Mouse (Mus musculus) forebrain, embryonic 15.5 days (tissue): Measurements from ENCODE around the gene Pdap1. TPM values are rescaled to one million over a fixed set of nuclear protein-coding genes. Genes with fewer than 3 reads are reported as not detected.
"Not testable (repeated sequence)": the region's sequence is repeated elsewhere in the genome, so short reads cannot be mapped to it uniquely, and the experiment has no call there.

Experiments
- ATAC-seq: fragments of 200-750 bp; cut with Nextera tagmentation; replicated peaks from 2 replicates; pipeline ENCODE4 v1.8.0; 2017; ENCODE audit warnings: mild to moderate bottlenecking, moderate TSS enrichment, moderate library complexity
- H3K27ac ChIP-seq: fragments of 300-500 bp; sonication (generic); replicated peaks from 2 replicates; pipeline ENCODE4 v1.5.1; 2015; ENCODE audit warnings: mild to moderate bottlenecking, inconsistent platforms
- H3K27me3 ChIP-seq: fragments of 300-500 bp; sonication (generic); 2 replicates; pipeline ENCODE4 v1.6.1; 2015; ENCODE audit warnings: inconsistent platforms
- H3K36me3 ChIP-seq: fragments of 300-500 bp; sonication (generic); 2 replicates; pipeline ENCODE4 v1.6.1; 2015; ENCODE audit warnings: mild to moderate bottlenecking, inconsistent platforms
- H3K4me1 ChIP-seq: fragments of 300-500 bp; sonication (generic); 2 replicates; pipeline ENCODE4 v1.6.1; 2015; ENCODE audit warnings: inconsistent platforms
- H3K4me2 ChIP-seq: fragments of 300-500 bp; sonication (generic); replicated peaks from 2 replicates; pipeline ENCODE4 v1.6.1; 2015; ENCODE audit warnings: mild to moderate bottlenecking, inconsistent platforms
- H3K4me3 ChIP-seq: fragments of 300-500 bp; sonication (generic); 2 replicates; pipeline ENCODE4 v1.5.1; 2015; ENCODE audit warnings: mild to moderate bottlenecking, inconsistent platforms
- H3K9ac ChIP-seq: fragments of 300-500 bp; sonication (generic); replicated peaks from 2 replicates; pipeline ENCODE4 v1.6.1; 2015; ENCODE audit warnings: mild to moderate bottlenecking, inconsistent platforms
- H3K9me3 ChIP-seq: fragments of 300-500 bp; sonication (generic); 2 replicates; pipeline ENCODE4 v1.6.1; 2016; ENCODE audit warnings: inconsistent platforms
- WGBS: fragments of 180-500 bp; shearing (Covaris S2); methylation state at CpG from one replicate; pipeline ENCODE4 v1.1.7; 2015; ENCODE audit warnings: mixed read lengths; 5-methylcytosine and 5-hydroxymethylcytosine counted together
- polyA plus RNA-seq: library from polyadenylated mRNA; unstranded; fragments of >200 nt; fragmentation: Nextera tagmentation; extraction: Ambion mirVana; gene quantifications from 2 replicates; pipeline ENCODE4 v1.2.1, GENCODE M21; 2015

The Pdap1 gene
- polyA plus RNA-seq, 1 experiment from 2014 or later: 110 TPM

DNA sequence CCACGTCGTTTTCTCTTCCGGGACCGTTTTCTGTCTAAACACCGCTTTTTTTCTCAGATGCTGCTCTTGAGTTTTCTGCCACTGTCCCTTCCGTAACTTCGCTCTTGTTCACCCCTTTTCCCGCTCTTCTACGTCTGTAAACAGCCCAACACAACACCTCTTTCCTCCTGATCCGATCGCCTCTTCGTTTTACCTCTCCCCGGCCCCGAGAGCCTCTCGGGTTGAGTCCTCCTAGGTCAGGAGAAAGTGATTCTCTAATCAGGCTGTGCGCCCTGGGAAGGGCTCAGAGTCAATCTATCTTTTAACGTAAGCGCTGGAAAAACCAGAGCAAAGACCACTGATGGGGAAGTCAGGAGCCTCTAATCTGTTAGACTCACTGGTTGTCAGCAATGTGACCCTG, 573 bp upstream of the Pdap1 start:
- H3K4me2 ChIP-seq: peak overlapping the region; percentile 75
- WGBS: under 1% methylated on average over 18 of the region's 18 CpGs
- no peaks in the 10 kb centered on the region for H3K9me3 ChIP-seq
- H3K27me3 ChIP-seq: no peaks in the 10 kb centered on the region
- H3K4me1 ChIP-seq: peaks cover 28% of the 10 kb centered on the region
- peak overlapping the region; percentile 94 for H3K27ac ChIP-seq
- ATAC-seq: no peak
- H3K4me3 ChIP-seq: peak overlapping the region; percentile 81
- H3K9ac ChIP-seq: peak overlapping the region; percentile 76
- peaks cover 48% of the 10 kb centered on the region for H3K36me3 ChIP-seq

DNA sequence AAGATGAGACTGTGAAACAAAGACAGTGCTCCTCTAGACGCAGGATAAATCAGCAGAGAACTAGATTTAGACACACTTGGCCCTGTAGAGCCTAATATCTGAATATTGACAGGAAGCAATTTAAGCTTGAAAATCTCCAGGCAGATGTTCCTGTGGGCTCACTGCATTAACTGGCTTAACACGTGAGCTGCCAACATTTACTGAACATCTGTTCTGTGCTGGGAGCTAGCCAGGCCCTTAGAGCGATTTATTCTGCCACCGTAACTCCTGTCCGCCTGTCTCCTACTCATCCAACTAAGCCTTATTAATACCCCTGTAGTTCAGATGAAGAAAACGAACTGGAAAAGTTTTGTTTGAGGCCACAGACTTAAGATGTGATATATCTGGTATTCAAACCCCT, 1.2 kb downstream of the Pdap1 start:
- H3K9me3 ChIP-seq: no peaks in the 10 kb centered on the region
- peak overlapping the region; percentile 76 for H3K9ac ChIP-seq
- H3K27ac ChIP-seq: no peak overlapping the region
- peak overlapping the region; percentile 81 for H3K4me3 ChIP-seq
- H3K27me3 ChIP-seq: no peaks in the 10 kb centered on the region
- peaks cover 47% of the 10 kb centered on the region for H3K36me3 ChIP-seq
- peaks cover 28% of the 10 kb centered on the region for H3K4me1 ChIP-seq
- ATAC-seq: no peak
- peak overlapping the region; percentile 75 for H3K4me2 ChIP-seq
- WGBS: 10% methylated on average over 6 of the region's 6 CpGs

DNA sequence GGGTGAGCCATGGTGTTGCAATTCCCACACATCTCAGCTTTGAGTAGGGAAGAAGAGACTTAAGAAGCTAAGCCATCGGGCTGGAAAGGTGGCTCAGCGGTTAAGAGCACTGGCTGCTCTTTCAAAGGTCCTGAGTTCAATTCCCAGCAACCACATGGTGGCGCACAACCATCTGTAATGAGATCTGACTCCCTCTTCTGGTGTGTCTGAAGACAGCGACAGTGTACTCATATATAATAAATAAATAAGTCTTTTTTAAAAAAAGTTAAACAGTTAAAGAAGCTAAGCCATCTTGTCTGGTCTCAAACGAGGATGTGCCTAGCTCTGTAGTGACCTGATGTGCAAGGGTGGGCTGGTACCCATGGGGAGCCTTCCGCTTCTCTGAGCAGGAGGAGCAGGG, 6.8 kb downstream of the Pdap1 start:
- not testable (repeated sequence) for H3K4me2 ChIP-seq, H3K4me1 ChIP-seq
- 88% methylated on average over 6 of the region's 6 CpGs for WGBS

DNA sequence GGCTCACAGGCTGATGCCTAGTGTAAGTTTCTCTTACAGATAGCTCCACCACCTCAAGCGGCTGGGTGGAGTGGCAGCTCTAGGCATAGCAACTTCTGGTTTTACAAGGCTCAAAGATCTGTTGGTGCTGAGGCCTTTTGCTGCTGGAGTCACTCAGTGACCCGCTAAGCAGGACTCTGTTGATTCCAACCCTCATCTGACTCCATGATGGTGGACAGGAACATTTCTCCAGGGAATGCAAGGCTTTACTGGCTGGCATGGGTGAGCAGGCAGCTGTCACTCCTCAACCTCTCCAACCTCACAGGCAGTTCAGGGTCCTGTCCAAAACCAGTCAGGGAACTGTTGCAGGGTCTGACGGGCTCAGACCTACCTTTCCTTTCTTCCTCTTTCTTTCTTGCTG, 9.0 kb downstream of the Pdap1 start:
- no peak overlapping the region for H3K4me2 ChIP-seq
- H3K9ac ChIP-seq: no peak overlapping the region
- H3K36me3 ChIP-seq: peaks cover 79% of the 10 kb centered on the region
- no peak overlapping the region for H3K27ac ChIP-seq
- H3K27me3 ChIP-seq: no peaks in the 10 kb centered on the region
- H3K4me1 ChIP-seq: no peaks in the 10 kb centered on the region
- 93% methylated on average over 3 of the region's 3 CpGs for WGBS
- no peak for ATAC-seq
- no peak overlapping the region for H3K4me3 ChIP-seq
- no peaks in the 10 kb centered on the region for H3K9me3 ChIP-seq

More for the DNA sequence above, 6.8 kb downstream of the Pdap1 start:
- H3K9ac ChIP-seq, H3K9me3 ChIP-seq, H3K27ac ChIP-seq, H3K27me3 ChIP-seq, ATAC-seq, H3K4me3 ChIP-seq: not testable (repeated sequence)
- H3K36me3 ChIP-seq: peaks cover 77% of the 10 kb centered on the region

GRCm38 (mm10) chr5:145130191-145130590, 9.8 kb downstream of the Pdap1 start:
- Histone ChIP-seq H3K9ac (no peak overlapping the region), H3K4me1 (no peaks in the 10 kb centered on the region), H3K4me2 (no peak overlapping the region), H3K9me3 (no peaks in the 10 kb centered on the region), H3K27ac (no peak overlapping the region), H3K27me3 (no peaks in the 10 kb centered on the region), H3K36me3 (peaks cover 80% of the 10 kb centered on the region), H3K4me3 (no peak overlapping the region)
- ATAC-seq: no peak
- WGBS: 92% methylated on average over 11 of the region's 11 CpGs

- not testable (repeated sequence) for H3K4me3 ChIP-seq, H3K4me2 ChIP-seq, H3K27ac ChIP-seq, H3K9me3 ChIP-seq, ATAC-seq, H3K9ac ChIP-seq, H3K4me1 ChIP-seq, H3K27me3 ChIP-seq
- peaks cover 80% of the 10 kb centered on the region for H3K36me3 ChIP-seq
- WGBS: 95% methylated on average over 4 of the region's 6 CpGs
These were observed 10.3 kb downstream of the Pdap1 start for GRCm38 (mm10) chr5:145129773-145130172.

DNA sequence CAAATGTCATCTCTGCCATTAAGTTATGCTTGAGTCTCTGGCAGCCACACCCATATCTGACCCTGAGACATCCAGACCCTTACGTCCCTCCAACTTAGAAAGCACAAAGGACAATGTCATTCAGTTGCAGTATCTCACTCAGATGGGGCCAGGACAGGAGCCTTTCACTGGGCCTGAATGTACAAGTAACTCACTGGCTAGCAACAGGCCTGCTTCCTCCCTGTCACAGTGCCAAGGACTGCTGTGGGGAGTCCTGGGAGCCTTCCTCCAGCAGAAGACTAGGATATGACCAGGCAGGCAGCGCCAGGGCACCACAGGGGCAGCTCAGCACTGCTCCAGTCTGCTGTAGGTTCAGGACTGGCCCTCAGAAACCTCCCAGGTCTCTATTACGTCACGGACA, 10.9 kb downstream of the Pdap1 start:
- no peak for ATAC-seq
- Histone ChIP-seq H3K9ac (no peak overlapping the region), H3K4me3 (no peak overlapping the region), H3K36me3 (peaks cover 78% of the 10 kb centered on the region), H3K4me2 (no peak overlapping the region), H3K9me3 (no peaks in the 10 kb centered on the region), H3K27ac (no peak overlapping the region), H3K27me3 (no peaks in the 10 kb centered on the region), H3K4me1 (no peaks in the 10 kb centered on the region)
- WGBS: 95% methylated on average over 4 of the region's 4 CpGs

DNA sequence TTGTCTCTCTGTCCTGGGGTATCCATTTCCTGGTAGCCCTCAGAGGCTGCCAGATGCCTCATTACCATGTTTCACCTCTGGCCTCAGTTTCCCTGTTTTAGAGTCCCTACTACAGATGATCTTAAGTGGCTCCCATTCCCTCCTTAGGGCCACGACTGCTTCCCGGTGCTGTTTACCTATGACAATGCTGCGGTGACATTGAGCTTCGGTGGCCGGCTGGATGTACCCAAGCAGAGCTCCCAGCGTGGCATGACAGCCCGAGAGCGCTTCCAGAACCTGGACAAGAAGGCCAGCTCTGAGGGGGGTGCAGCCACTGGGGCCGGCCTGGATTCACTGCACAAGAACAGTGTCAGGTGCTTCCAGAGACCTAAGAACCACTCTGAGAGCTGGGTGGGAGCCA, 13.5 kb downstream of the Pdap1 start:
- H3K9me3 ChIP-seq: no peaks in the 10 kb centered on the region
- no peak for ATAC-seq
- H3K36me3 ChIP-seq: peaks cover 52% of the 10 kb centered on the region
- H3K4me3 ChIP-seq: no peak overlapping the region
- no peak overlapping the region for H3K4me2 ChIP-seq
- H3K4me1 ChIP-seq: no peaks in the 10 kb centered on the region
- no peak overlapping the region for H3K9ac ChIP-seq
- WGBS: 92% methylated on average over 9 of the region's 9 CpGs
- H3K27ac ChIP-seq: no peak overlapping the region
- H3K27me3 ChIP-seq: no peaks in the 10 kb centered on the region

DNA sequence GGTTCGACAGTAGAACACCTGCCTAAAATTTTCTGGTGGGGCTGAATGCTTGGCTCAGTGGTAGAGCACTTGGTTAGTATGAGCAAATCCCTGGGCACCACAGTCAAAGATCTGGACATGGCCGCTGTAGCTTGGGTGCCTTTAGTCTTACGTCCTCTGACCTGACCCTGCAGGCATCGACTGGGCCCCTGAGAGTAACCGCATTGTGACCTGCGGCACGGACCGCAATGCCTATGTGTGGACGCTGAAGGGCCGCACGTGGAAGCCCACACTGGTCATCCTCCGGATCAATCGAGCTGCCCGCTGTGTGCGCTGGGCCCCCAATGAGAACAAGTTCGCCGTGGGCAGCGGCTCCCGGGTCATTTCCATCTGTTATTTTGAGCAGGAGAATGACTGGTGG, 16.6 kb downstream of the Pdap1 start:
- 96% methylated on average over 19 of the region's 19 CpGs for WGBS
- Histone ChIP-seq H3K4me1 (no peaks in the 10 kb centered on the region), H3K9ac (no peak overlapping the region), H3K9me3 (no peaks in the 10 kb centered on the region), H3K27ac (no peak overlapping the region), H3K4me2 (no peak overlapping the region), H3K27me3 (no peaks in the 10 kb centered on the region), H3K4me3 (no peak overlapping the region), H3K36me3 (peaks cover 25% of the 10 kb centered on the region; the same call in 1 of the 2 replicates)
- ATAC-seq: no peak

GRCm38 (mm10) chr5:145120921-145121320, 19.1 kb downstream of the Pdap1 start:
- ATAC-seq: no peak
- H3K9ac ChIP-seq: no peak overlapping the region
- no peak overlapping the region for H3K4me3 ChIP-seq
- no peaks in the 10 kb centered on the region for H3K27me3 ChIP-seq
- no peaks in the 10 kb centered on the region for H3K4me1 ChIP-seq
- WGBS: 72% methylated on average over 7 of the region's 7 CpGs
- no peak overlapping the region for H3K4me2 ChIP-seq
- peaks cover 11% of the 10 kb centered on the region; the same call in 1 of the 2 replicates for H3K36me3 ChIP-seq
- H3K27ac ChIP-seq: no peak overlapping the region
- no peaks in the 10 kb centered on the region for H3K9me3 ChIP-seq

DNA sequence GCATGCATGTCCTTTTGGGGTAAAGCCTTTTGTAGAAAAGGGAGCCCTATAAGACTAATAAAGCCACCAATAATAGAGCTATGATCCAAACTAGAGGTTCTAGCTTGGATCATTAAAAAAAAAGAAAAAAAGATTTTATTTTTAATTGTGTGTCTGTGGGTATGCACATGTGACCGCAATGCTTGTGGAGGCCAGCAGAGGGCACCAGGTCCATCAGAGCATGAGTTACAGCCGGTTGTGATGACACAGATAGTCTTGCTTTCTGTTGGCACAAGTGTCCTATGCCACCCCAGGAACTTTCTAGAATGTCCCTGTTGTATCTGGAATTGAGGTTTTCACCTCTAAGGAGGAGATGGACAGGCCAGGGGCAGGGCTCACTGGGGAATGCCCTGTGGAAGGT, 20.7 kb downstream of the Pdap1 start:
- no peak overlapping the region for H3K4me2 ChIP-seq
- H3K4me3 ChIP-seq: no peak overlapping the region
- 99% methylated on average over 2 of the region's 2 CpGs for WGBS
- 0 out of 2 replicates have a peak, but pooled peaks cover under 1% of the 10 kb centered on the region for H3K36me3 ChIP-seq
- H3K9me3 ChIP-seq: no peaks in the 10 kb centered on the region
- H3K9ac ChIP-seq: no peak overlapping the region
- peaks cover 5% of the 10 kb centered on the region for H3K4me1 ChIP-seq
- no peak overlapping the region for H3K27ac ChIP-seq
- no peaks in the 10 kb centered on the region for H3K27me3 ChIP-seq
- no peak for ATAC-seq

GRCm38 (mm10) chr5:145118461-145118860, 21.6 kb downstream of the Pdap1 start:
- Histone ChIP-seq H3K4me3 (no peak overlapping the region), H3K27me3 (0 out of 2 replicates have a peak, but pooled peaks cover 4% of the 10 kb centered on the region), H3K27ac (no peak overlapping the region), H3K36me3 (no peaks in the 10 kb centered on the region), H3K4me2 (no peak overlapping the region), H3K4me1 (peaks cover 11% of the 10 kb centered on the region), H3K9me3 (no peaks in the 10 kb centered on the region), H3K9ac (no peak overlapping the region)
- WGBS: 88% methylated on average over 5 of the region's 5 CpGs
- no peak for ATAC-seq

- ATAC-seq: no peak
- peaks cover 11% of the 10 kb centered on the region for H3K4me1 ChIP-seq
- WGBS: 72% methylated on average over 6 of the region's 6 CpGs
These were observed 22.0 kb downstream of the Pdap1 start for GRCm38 (mm10) chr5:145118005-145118404.

More at GRCm38 (mm10) chr5:145118005-145118404, 22.0 kb downstream of the Pdap1 start:
- H3K27me3 ChIP-seq: 0 out of 2 replicates have a peak, but pooled peaks cover 5% of the 10 kb centered on the region
- H3K36me3 ChIP-seq: no peaks in the 10 kb centered on the region
- no peak overlapping the region for H3K9ac ChIP-seq
- no peak overlapping the region for H3K4me3 ChIP-seq
- H3K9me3 ChIP-seq: no peaks in the 10 kb centered on the region
- H3K27ac ChIP-seq: no peak overlapping the region
- no peak overlapping the region for H3K4me2 ChIP-seq
